Mouse (Mus musculus): ENCODE data around the gene Fastkd5.
"Not testable (repeated sequence)": the region's sequence is repeated elsewhere in the genome, so short reads cannot be mapped to it uniquely, and the experiment has no call there.

Fastkd5 gene

DNA sequence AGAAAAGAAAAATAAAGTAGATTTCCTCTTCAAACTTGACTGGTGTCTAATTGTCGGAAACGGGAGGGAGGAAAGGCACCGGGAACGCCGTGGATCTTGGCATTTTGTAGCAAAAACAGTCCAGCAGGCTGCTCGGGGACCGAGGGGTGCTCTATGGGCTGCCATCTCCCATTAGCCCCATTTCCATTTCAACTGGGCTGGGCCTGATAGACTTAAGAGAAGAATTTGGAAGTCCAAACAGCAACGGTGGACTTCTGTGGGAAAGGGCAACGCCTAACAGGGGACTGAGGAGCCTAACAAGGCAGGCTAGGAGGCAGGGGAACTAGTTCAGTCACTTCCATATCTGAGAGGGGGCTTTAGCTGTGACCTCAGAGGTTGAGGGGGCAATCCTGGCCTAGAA is 52.8 kb downstream of the Fastkd5 start:
- no peak for DNase-seq (ENCODE audit: low spot score in 2 of 2)

DNA sequence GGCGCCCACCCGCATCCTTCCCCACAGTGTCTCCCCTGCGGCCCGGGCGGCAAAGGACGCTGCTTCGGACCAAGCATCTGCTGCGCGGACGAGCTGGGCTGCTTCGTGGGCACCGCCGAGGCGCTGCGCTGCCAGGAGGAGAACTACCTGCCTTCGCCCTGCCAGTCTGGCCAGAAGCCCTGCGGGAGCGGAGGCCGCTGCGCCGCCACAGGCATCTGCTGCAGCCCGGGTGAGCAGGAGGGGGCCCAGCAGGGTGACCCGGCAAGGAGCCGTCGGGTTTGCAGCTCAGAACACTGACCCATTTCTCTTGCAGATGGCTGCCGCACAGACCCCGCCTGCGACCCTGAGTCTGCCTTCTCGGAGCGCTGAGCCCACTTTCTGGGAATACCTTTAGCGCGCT is 53.3 kb downstream of the Fastkd5 start:
- DNase-seq (ENCODE audit: low spot score in 2 of 2), result not testable (repeated sequence)

DNA sequence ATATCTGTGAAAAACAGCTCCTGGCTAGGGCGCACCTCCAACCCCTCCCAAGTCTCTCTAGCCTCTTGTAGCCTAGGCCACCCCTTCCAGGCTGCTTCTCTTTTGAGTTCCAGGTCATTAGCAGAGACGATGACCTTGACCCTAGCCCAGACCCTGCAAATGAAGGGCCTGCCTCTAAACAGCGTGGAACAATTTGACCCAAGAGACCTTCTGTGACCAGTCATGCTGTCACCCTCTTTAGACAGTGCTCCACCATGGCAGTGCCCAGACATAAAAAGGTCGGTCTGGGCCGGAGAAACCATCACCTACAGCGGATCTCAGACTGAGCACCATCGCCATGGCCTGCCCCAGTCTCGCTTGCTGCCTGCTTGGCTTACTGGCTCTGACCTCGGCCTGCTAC is 54.0 kb downstream of the Fastkd5 start, which contains the start of gene Oxt:
Gene Oxt, plus strand, starts transcription at position 301 of the 400 bp plus-strand sequence.
- no peak for DNase-seq (ENCODE audit: low spot score in 2 of 2)

DNA sequence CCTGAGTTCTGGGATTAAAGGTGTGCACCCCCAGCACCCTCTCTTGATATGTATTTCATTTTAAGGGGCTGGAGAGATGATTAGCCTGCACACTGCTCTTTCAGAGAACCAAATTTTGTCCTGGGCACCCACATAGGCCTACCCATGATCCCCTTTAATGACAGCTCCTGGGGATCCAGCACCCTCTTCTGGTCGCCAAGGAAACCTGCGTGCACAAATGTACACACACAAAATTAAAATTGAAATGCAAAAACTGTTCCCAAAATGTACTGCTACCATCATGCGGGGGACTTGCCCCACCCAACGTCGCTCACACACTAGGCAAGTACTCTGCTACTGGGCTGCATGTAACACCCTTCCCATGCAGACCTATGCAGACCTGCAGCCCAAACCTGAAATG is 54.9 kb downstream of the Fastkd5 start:
- DNase-seq (ENCODE audit: low spot score in 2 of 2), result no peak

- DNase-seq (ENCODE audit: low spot score in 2 of 2), result no peak
These were observed 59.9 kb downstream of the Fastkd5 start for GRCm38 (mm10) chr2:130569926-130570325.

DNA sequence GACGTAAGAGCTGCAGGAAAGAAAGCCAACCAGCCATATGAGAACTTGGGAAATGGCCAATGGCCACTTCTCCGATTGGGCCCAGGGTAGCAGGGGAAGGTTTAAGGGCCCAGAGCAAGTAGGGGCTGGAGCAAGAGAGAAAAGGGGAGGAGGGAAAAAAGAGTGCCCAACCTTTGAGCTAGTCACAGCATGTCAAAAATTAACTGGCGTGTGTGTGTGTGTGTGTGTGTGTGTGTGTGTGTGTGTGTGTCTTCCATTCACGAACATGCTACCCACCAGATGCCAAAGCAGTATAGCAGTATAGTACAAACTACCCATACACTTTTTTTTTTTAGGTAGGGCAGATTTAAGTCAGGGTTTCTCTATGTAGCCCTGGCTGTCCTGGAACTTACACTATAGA is 60.9 kb downstream of the Fastkd5 start:
- DNase-seq (ENCODE audit: low spot score in 2 of 2), result no peak

- DNase-seq (ENCODE audit: low spot score in 2 of 2), result no peak
These were observed 64.8 kb downstream of the Fastkd5 start for GRCm38 (mm10) chr2:130564983-130565382.

DNA sequence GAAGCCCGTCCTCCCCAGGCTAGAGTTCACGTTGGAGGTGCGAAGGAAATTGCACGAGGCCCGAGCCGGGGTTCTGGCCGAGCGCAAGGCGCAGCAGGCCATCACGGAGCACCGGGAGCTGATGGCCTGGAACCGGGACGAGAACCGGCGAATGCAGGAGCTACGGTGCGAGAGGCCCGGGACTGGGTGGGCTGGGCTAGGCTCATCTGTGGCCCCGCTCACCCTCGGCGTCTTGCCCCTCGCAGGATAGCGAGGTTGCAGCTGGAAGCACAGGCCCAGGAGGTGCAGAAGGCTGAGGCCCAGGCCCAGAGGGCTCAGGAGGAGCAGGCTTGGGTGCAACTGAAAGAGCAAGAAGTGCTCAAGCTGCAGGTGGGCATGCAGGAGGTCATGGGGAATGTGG is 65.8 kb downstream of the Fastkd5 start:
- peak in 1 of 2 experiments; percentile 20 for DNase-seq (ENCODE audit: low spot score in 2 of 2)

Measured in cerebellum, postnatal 4 days (tissue).